Mouse (Mus musculus) bone marrow, adult 2 months (tissue): ENCODE measurements around the gene Ednrb.

ENCODE experiments used
- CTCF ChIP-seq: fragments of 200-500 bp; IDR thresholded peaks from 2 replicates; pipeline ENCODE4 v1.5.1; 2011; ENCODE audit warnings: low read length, control low read depth; ENCODE audit not compliant: control insufficient read depth, insufficient read depth
- POLR2A ChIP-seq: fragments of 200-500 bp; IDR thresholded peaks from 2 replicates; pipeline ENCODE4 v1.6.1; 2011; ENCODE audit warnings: low read depth, mild to moderate bottlenecking, control low read depth, low read length, borderline replicate concordance; ENCODE audit not compliant: control insufficient read depth

GRCm38 (mm10) chr14:103792726-103793125, 51.5 kb downstream of the Ednrb start:
- TF ChIP-seq POLR2A: no peak
- no peak for TF ChIP-seq CTCF
